Mouse (Mus musculus) small intestine, adult 2 months (tissue): ENCODE results near the gene Ndufb11. TPM values are rescaled to one million over a fixed set of nuclear protein-coding genes. Genes with fewer than 3 reads are reported as not detected.

Experiments
- H3K27ac ChIP-seq: fragments of 200-500 bp; 2 replicates; pipeline ENCODE4 v1.5.1; 2012; ENCODE audit warnings: low read depth, low read length, control low read depth, inconsistent platforms; ENCODE audit not compliant: insufficient read depth
- H3K27me3 ChIP-seq: fragments of 200-500 bp; 2 replicates; pipeline ENCODE4 v1.6.1; 2012; ENCODE audit warnings: mild to moderate bottlenecking, moderate library complexity, low read length, inconsistent platforms; ENCODE audit not compliant: control insufficient read depth, insufficient read depth
- H3K36me3 ChIP-seq: fragments of 200-500 bp; 2 replicates; pipeline ENCODE4 v1.6.1; 2012; ENCODE audit warnings: mild to moderate bottlenecking, low read length, control low read depth, inconsistent platforms; ENCODE audit not compliant: control insufficient read depth, insufficient read depth
- H3K4me1 ChIP-seq: fragments of 200-500 bp; 2 replicates; pipeline ENCODE4 v1.6.1; 2012; ENCODE audit warnings: low read length, inconsistent platforms, mixed read lengths; ENCODE audit not compliant: control insufficient read depth, insufficient read depth, insufficient read length
- H3K4me3 ChIP-seq: fragments of 200-500 bp; 2 replicates; pipeline ENCODE4 v1.5.1; 2012; ENCODE audit warnings: low read depth, mild to moderate bottlenecking, control low read depth, inconsistent platforms, low read length, moderate library complexity
- CTCF ChIP-seq: fragments of 200-500 bp; IDR thresholded peaks from 2 replicates; pipeline ENCODE4 v1.5.1; 2012; ENCODE audit warnings: low read depth, mild to moderate bottlenecking, control low read depth, inconsistent platforms, low read length, moderate library complexity, mixed read lengths; ENCODE audit not compliant: insufficient replicate concordance, insufficient read length; ENCODE audit errors: extremely low read depth
- POLR2A ChIP-seq: fragments of 200-500 bp; IDR thresholded peaks from 2 replicates; pipeline ENCODE4 v1.6.1; 2012; ENCODE audit warnings: low read depth, mild to moderate bottlenecking, control low read depth, inconsistent platforms, low read length, moderate library complexity
- WGBS: fragments of 180-500 bp; shearing (Covaris S2); methylation state at CpG from one replicate; pipeline ENCODE4 v1.1.7; 2018; 5-methylcytosine and 5-hydroxymethylcytosine counted together
- polyA plus RNA-seq: library from polyadenylated mRNA; depleted of rRNA; stranded (reverse); fragments of >200 nt; gene quantifications from 2 replicates; pipeline ENCODE4 v1.2.3, GENCODE M21; 2012

The Ndufb11 gene
- polyA plus RNA-seq, 1 experiment = 84.3 TPM

DNA sequence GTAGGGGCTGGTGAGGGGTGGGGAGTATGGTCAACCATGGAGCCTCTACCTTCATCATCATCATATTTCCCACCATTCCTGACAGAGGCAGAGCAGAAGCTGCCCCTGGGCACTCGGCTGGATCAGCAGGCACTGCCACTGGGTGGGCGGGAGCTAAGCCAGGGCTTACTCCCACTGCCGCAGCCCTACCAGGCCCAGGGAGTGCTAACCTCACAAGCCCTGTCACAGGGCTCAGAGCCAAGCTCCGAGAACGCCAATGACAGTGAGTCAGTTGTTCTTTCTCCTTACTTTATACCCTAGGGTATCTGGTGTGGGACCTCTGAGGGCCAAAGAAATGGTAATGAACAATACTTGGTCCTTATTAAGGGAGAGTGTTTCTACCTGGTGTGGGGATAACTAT lies 27.4 kb upstream of the Ndufb11 start:
- 79% methylated on average over 5 of the region's 5 CpGs for WGBS
- Histone ChIP-seq H3K4me1 (no peaks in the 10 kb centered on the region), H3K4me3 (no peak overlapping the region)

DNA sequence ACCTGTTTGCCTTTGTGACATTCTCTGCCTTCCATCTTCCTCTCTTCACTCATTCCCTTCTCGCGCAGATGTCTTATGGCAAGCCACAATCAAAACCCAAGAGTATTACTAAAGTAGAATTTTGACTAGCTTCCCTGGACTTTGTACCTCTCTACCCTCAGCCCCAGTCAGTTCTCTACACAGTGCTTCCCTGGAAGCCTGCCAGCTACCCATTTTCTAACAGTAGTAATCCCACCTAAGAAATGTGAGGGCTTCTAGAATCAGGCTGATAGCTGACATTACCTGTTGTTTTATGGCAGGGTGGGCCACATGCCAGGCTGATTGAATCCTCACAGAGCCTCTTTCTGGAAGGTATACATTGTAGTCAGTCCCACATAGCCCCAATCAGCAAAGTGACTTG lies 20.7 kb upstream of the Ndufb11 start:
- Histone ChIP-seq H3K4me1 (no peaks in the 10 kb centered on the region), H3K36me3 (peaks cover 39% of the 10 kb centered on the region), H3K4me3 (no peak overlapping the region), H3K27ac (no peak overlapping the region), H3K27me3 (no peaks in the 10 kb centered on the region)
- 77% methylated on average over 2 of the region's 2 CpGs for WGBS
- TF ChIP-seq CTCF (no peak), POLR2A (no peak)

More for the DNA sequence above, 27.4 kb upstream of the Ndufb11 start:
- Histone ChIP-seq H3K36me3 (peaks cover 48% of the 10 kb centered on the region), H3K27ac (no peak overlapping the region), H3K27me3 (no peaks in the 10 kb centered on the region)
- no peak for TF ChIP-seq CTCF
- TF ChIP-seq POLR2A = no peak

DNA sequence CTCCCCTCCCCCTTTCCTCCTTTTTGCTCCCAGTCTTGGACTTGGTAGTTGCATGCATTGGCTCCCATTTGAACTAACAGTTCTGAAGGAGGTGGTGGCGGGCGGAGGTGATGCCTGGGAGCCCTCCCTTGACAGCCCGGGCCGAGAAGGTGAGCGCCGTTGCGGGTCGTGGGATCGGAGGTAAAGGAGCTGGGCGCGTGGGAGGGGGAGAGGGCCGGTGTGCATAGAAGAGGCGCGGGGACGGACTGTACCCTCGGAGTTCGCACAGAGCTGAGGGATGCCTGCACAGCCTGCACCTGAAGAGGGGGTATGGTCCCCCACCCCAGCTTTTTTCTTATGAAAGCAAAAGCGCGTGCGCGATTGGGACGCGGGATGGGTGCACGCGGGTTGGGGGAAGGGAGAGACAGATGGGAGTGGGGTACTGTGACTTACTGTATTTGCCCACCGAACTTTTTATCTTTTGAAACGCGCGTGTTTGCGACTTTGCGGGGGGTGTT lies 532 bp upstream of the Ndufb11 start:
- Histone ChIP-seq H3K4me3 (peak overlapping the region; percentile 87), H3K27ac (peak overlapping the region; percentile 95), H3K27me3 (no peaks in the 10 kb centered on the region), H3K36me3 (peaks cover 9% of the 10 kb centered on the region; the same call in 1 of the 2 replicates), H3K4me1 (peaks cover 2% of the 10 kb centered on the region; the same call in 1 of the 2 replicates)
- TF ChIP-seq POLR2A (no peak), CTCF (no peak)
- WGBS = 12% methylated on average over 31 of the region's 31 CpGs

DNA sequence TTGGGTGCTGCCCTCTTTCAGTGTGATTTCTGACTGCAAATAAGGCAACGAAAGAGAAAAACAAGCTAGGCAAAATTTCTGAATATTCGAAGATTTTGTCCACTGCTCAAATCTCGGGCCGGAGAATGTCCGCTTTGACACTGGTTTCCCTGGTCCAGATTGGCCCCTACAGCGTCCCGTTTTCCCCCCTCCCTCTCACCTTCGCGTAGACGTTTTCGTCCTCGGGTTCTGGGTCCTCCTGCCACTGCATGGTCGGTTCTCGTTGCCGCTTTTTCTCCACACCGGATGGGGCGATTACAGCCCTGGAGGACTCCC lies 601 bp downstream of the Ndufb11 start:
- 15% methylated on average over 17 of the region's 17 CpGs for WGBS
- peak overlapping the region; percentile 87 for H3K4me3 ChIP-seq
- H3K27ac ChIP-seq = peak overlapping the region; percentile 95

DNA sequence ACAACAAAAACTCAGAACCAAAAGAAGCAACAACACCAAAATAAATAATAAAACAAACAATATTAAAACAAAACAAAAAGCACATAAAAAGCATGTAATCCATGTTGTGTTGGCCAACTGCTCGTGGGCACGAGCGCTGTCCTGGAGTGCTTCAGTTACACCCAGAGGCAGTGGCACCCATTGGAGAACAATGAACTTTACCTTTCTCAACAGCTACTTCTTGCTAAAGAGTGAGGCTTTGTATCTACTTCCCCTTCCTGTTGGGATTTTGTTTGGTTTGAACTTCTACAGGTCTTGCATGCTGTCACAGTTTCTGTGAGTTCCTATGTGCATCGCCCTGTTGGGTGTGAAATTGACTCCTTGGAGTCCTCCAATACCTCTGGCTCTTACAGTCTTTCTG lies 8.9 kb downstream of the Ndufb11 start:
- Histone ChIP-seq H3K27me3 (no peaks in the 10 kb centered on the region), H3K36me3 (no peaks in the 10 kb centered on the region), H3K4me3 (no peak overlapping the region), H3K27ac (no peak overlapping the region), H3K4me1 (no peaks in the 10 kb centered on the region)
- 85% methylated on average over 4 of the region's 4 CpGs for WGBS
- TF ChIP-seq CTCF (no peak), POLR2A (no peak)

More for the DNA sequence above, 601 bp downstream of the Ndufb11 start:
- Histone ChIP-seq H3K4me1 (peaks cover 2% of the 10 kb centered on the region; the same call in 1 of the 2 replicates), H3K36me3 (peaks cover 7% of the 10 kb centered on the region; the same call in 1 of the 2 replicates), H3K27me3 (no peaks in the 10 kb centered on the region)
- TF ChIP-seq CTCF = no peak
- TF ChIP-seq POLR2A = no peak

DNA sequence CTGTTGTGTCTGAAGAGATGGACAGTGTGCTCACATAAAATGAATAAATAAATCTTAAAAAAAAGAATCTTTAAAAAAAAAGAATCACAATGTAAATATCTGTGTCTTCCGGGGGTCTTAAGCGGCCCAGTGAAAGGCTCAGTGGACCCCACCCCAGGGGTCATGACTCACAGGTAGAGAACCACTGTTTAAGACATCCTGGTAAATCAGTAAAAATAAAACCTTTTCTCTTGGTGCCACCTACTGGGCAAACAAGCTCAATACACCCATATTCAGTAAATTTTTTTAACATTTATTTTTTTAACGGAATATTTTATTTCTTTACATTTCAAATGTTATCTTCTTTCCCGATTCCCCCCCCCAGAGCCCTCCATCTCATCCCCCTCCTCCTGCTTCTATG lies 29.5 kb downstream of the Ndufb11 start:
- TF ChIP-seq CTCF (no peak), POLR2A (no peak)
- H3K36me3 ChIP-seq = no peaks in the 10 kb centered on the region
- no peaks in the 10 kb centered on the region for H3K4me1 ChIP-seq
- H3K27me3 ChIP-seq = no peaks in the 10 kb centered on the region
- H3K27ac ChIP-seq = no peak overlapping the region
- 17% methylated on average over 4 of the region's 4 CpGs for WGBS
- no peak overlapping the region for H3K4me3 ChIP-seq

DNA sequence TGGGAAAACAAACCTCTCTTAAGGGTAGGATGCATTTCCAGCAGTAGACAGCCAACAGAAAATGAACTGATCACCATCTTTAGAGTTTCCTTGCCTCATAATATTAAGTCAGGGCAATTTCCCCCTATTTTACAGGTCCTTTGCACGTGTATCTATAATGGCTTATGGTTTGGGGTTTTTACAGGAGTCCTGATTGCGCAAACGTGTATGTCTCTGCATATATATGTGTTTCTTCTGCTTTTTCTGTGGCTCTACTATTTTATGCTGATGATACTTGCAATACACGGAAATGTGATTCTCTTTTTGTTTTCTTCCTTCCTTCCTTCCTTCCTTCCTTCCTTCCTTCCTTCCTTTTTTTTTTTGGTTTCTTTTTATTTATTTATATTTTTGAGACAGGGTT lies 43.5 kb downstream of the Ndufb11 start:
- H3K27ac ChIP-seq = no peak overlapping the region
- no peaks in the 10 kb centered on the region for H3K27me3 ChIP-seq
- H3K4me3 ChIP-seq = no peak overlapping the region
- H3K4me1 ChIP-seq = peaks cover 6% of the 10 kb centered on the region; the same call in 1 of the 2 replicates
- no peak for TF ChIP-seq CTCF
- no peak for TF ChIP-seq POLR2A
- 85% methylated on average over 4 of the region's 4 CpGs for WGBS
- no peaks in the 10 kb centered on the region for H3K36me3 ChIP-seq
